Mouse (Mus musculus): Measurements from ENCODE around the gene Vgll4.
A peak's percentile ranks its signal among the peaks of the same experiment; 100 is the strongest.

DNA sequence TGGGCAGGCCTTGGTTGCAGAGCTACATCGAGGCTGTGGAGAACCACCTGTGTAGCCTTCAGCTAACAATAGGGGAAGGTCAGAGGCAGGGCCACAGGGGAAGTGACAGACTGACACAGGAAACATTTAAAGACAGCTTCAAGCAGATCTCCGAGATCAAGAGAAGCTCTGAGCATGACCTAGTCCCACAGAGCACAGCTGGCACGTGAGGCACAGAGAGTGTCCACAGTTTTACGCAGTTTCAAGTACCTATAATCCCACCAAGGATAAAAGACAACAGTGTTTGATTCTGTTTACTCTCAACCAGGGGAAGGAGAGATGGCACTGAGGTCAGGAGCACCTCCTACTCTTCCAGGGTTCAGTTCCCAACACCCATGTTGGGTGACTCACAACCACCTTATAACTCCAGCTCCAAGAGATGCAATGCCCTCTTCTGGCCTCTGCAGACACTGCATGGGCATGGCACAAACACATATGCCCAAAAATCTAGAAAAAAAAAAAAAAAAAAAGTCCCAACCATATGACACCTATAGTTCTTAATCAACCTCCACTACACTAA is 75.2 kb downstream of the Vgll4 start:
- 0 out of 2 replicates have a peak, but pooled peaks have one; percentile 14 for TF ChIP-seq CTCF (IDR thresholded peaks at IDR 0.05; ENCODE audit: extremely low read depth, insufficient read depth, low read length)
- no peak for TF ChIP-seq POLR2A (IDR thresholded peaks at IDR 0.05; ENCODE audit: extremely low read depth, insufficient read depth, low read length)

All from cortical plate, adult 2 months (tissue).